Mouse (Mus musculus) heart, postnatal 0 days (tissue): Measurements from ENCODE around the gene Taf3. TPM values are rescaled to one million over a fixed set of nuclear protein-coding genes. Genes with fewer than 3 reads are reported as not detected.

ENCODE experiments used
- ATAC-seq: fragments of 200-750 bp; cut with Nextera tagmentation; 2 replicates; pipeline ENCODE4 v1.8.0; 2017; ENCODE audit warnings: low read depth, moderate number of reproducible peaks, moderate library complexity; ENCODE audit not compliant: insufficient read depth
- DNase-seq: peaks from one replicate; pipeline ENCODE4 v3.0.0-alpha.2; 2016; ENCODE audit warnings: low spot score
- H3K27ac ChIP-seq: fragments of 300-500 bp; sonication (generic); 2 replicates; pipeline ENCODE4 v1.5.1; 2014; ENCODE audit warnings: low read depth, mild to moderate bottlenecking
- H3K27me3 ChIP-seq: fragments of 300-500 bp; sonication (generic); 2 replicates; pipeline ENCODE4 v1.6.1; 2014; ENCODE audit warnings: low read length, mixed read lengths; ENCODE audit not compliant: control insufficient read depth, insufficient read depth
- H3K36me3 ChIP-seq: fragments of 300-500 bp; sonication (generic); replicated peaks from 2 replicates; pipeline ENCODE4 v1.6.1; 2014; ENCODE audit warnings: low read length, mixed read lengths; ENCODE audit not compliant: control insufficient read depth, insufficient read depth
- H3K4me1 ChIP-seq: fragments of 300-500 bp; sonication (generic); 2 replicates; pipeline ENCODE4 v1.6.1; 2014; ENCODE audit warnings: antibody characterized with exemption; ENCODE audit not compliant: control insufficient read depth, insufficient read depth
- H3K4me2 ChIP-seq: fragments of 300-500 bp; sonication (generic); 2 replicates; pipeline ENCODE4 v1.6.1; 2014; ENCODE audit warnings: low read depth, mild to moderate bottlenecking, low read length, moderate library complexity
- H3K4me3 ChIP-seq: fragments of 300-500 bp; sonication (generic); 2 replicates; pipeline ENCODE4 v1.5.1; 2014; ENCODE audit warnings: low read depth, low read length
- H3K9ac ChIP-seq: fragments of 300-500 bp; sonication (generic); replicated peaks from 2 replicates; pipeline ENCODE4 v1.6.1; 2014; ENCODE audit warnings: low read depth, low read length, mixed read lengths
- H3K9me3 ChIP-seq: fragments of 300-500 bp; sonication (generic); replicated peaks from 2 replicates; pipeline ENCODE4 v1.6.1; 2016; ENCODE audit warnings: low read length; ENCODE audit not compliant: control insufficient read depth
- CTCF ChIP-seq: IDR thresholded peaks from 2 replicates; pipeline ENCODE4 v1.5.1; 2016; ENCODE audit warnings: antibody characterized with exemption, control low read depth, low read depth
- EP300 ChIP-seq: IDR thresholded peaks from 2 replicates; pipeline ENCODE4 v1.6.1; 2016; ENCODE audit warnings: antibody characterized with exemption, low read depth
- WGBS: fragments of 180-500 bp; shearing (Covaris S2); extraction: QIAGEN DNeasy Blood & Tissue Kit; methylation state at CpG from one replicate; pipeline ENCODE4 v1.1.7; 2014; 5-methylcytosine and 5-hydroxymethylcytosine counted together
- polyA plus RNA-seq: library from polyadenylated mRNA; unstranded; fragments of >200 nt; fragmentation: Nextera tagmentation; extraction: Ambion mirVana; gene quantifications from 2 replicates; pipeline ENCODE4 v1.2.1, GENCODE M21; 2015
- total RNA-seq: library from RNA; depleted of rRNA; stranded (reverse); fragments of >200 nt; gene quantifications from 2 replicates; pipeline ENCODE4 v1.2.3, GENCODE M21; 2014; ENCODE audit warnings: low replicate concordance

Gene Taf3
- total and polyA plus RNA-seq, 2 experiments from 2014 or later: 3.0 to 6.3 TPM

- no peaks in the 10 kb centered on the region for H3K36me3 ChIP-seq
- no peak overlapping the region for H3K9ac ChIP-seq
- peaks cover 34% of the 10 kb centered on the region for H3K4me1 ChIP-seq
- no peak overlapping the region for H3K4me2 ChIP-seq
- 41% methylated on average over 2 of the region's 2 CpGs for WGBS
- TF ChIP-seq CTCF (no peak), EP300 (no peak)
- H3K4me3 ChIP-seq: no peak overlapping the region
- ATAC-seq (no peak), DNase-seq (no peak)
- H3K27me3 ChIP-seq: no peaks in the 10 kb centered on the region
- no peaks in the 10 kb centered on the region for H3K9me3 ChIP-seq
- H3K27ac ChIP-seq: no peak overlapping the region
These were observed 46.8 kb downstream of the Taf3 start for GRCm38 (mm10) chr2:10001591-10001990.

- Histone ChIP-seq H3K4me3 (no peak overlapping the region), H3K27me3 (no peaks in the 10 kb centered on the region), H3K9ac (no peak overlapping the region), H3K27ac (no peak overlapping the region), H3K9me3 (no peaks in the 10 kb centered on the region), H3K36me3 (no peaks in the 10 kb centered on the region), H3K4me2 (no peak overlapping the region), H3K4me1 (peaks cover 11% of the 10 kb centered on the region)
- DNase-seq: no peak
- 61% methylated on average over 7 of the region's 7 CpGs for WGBS
- no peak for ATAC-seq
- TF ChIP-seq EP300 (no peak), CTCF (no peak)
These were observed 50.9 kb downstream of the Taf3 start for GRCm38 (mm10) chr2:9997535-9997934.

- H3K27ac ChIP-seq: no peak overlapping the region
These were observed 52.3 kb downstream of the Taf3 start for GRCm38 (mm10) chr2:9996111-9996510.

GRCm38 (mm10) chr2:9990690-9991229 is 57.6 kb downstream of the Taf3 start:
- TF ChIP-seq EP300: no peak
- no peak for TF ChIP-seq CTCF
- Histone ChIP-seq H3K9ac (no peak overlapping the region), H3K4me2 (no peak overlapping the region), H3K27ac (no peak overlapping the region), H3K4me3 (no peak overlapping the region), H3K36me3 (no peaks in the 10 kb centered on the region), H3K9me3 (no peaks in the 10 kb centered on the region), H3K27me3 (no peaks in the 10 kb centered on the region), H3K4me1 (no peaks in the 10 kb centered on the region; the same call in 1 of the 2 replicates)
- ATAC-seq (no peak), DNase-seq (no peak)
- WGBS: 66% methylated on average over 4 of the region's 4 CpGs

More at GRCm38 (mm10) chr2:9996111-9996510, 52.3 kb downstream of the Taf3 start:
- 91% methylated on average over 5 of the region's 5 CpGs for WGBS
- no peaks in the 10 kb centered on the region for H3K36me3 ChIP-seq
- no peak overlapping the region for H3K9ac ChIP-seq
- TF ChIP-seq EP300 (no peak), CTCF (no peak)
- DNase-seq (no peak), ATAC-seq (no peak)
- no peaks in the 10 kb centered on the region for H3K4me1 ChIP-seq
- no peaks in the 10 kb centered on the region for H3K9me3 ChIP-seq
- no peaks in the 10 kb centered on the region for H3K27me3 ChIP-seq
- no peak overlapping the region for H3K4me3 ChIP-seq
- H3K4me2 ChIP-seq: no peak overlapping the region

GRCm38 (mm10) chr2:9989649-9990547 is 58.5 kb downstream of the Taf3 start:
- Histone ChIP-seq H3K36me3 (no peaks in the 10 kb centered on the region), H3K4me3 (no peak overlapping the region), H3K27ac (no peak overlapping the region), H3K9ac (no peak overlapping the region), H3K4me1 (no peaks in the 10 kb centered on the region; the same call in 1 of the 2 replicates), H3K4me2 (no peak overlapping the region), H3K9me3 (no peaks in the 10 kb centered on the region), H3K27me3 (no peaks in the 10 kb centered on the region)
- TF ChIP-seq CTCF (no peak), EP300 (no peak)
- ATAC-seq (no peak), DNase-seq (no peak)
- WGBS: 78% methylated on average over 17 of the region's 17 CpGs
